Mouse (Mus musculus) intestine, embryonic 15.5 days (tissue): Measurements from ENCODE around the gene Igf2r. TPM values are rescaled to one million over a fixed set of nuclear protein-coding genes. Genes with fewer than 3 reads are reported as not detected.

Source experiments
- ATAC-seq: fragments of 200-750 bp; cut with Nextera tagmentation; 2 replicates; pipeline ENCODE4 v1.8.0; 2017; ENCODE audit warnings: moderate TSS enrichment, moderate library complexity
- H3K27ac ChIP-seq: fragments of 300-500 bp; sonication (generic); 2 replicates; pipeline ENCODE4 v1.5.1; 2015; ENCODE audit warnings: mild to moderate bottlenecking, inconsistent platforms
- H3K27me3 ChIP-seq: fragments of 300-500 bp; sonication (generic); replicated peaks from 2 replicates; pipeline ENCODE4 v1.6.1; 2015; ENCODE audit warnings: inconsistent platforms
- H3K36me3 ChIP-seq: fragments of 300-500 bp; sonication (generic); 2 replicates; pipeline ENCODE4 v1.6.1; 2015; ENCODE audit warnings: inconsistent platforms
- H3K4me1 ChIP-seq: fragments of 300-500 bp; sonication (generic); replicated peaks from 2 replicates; pipeline ENCODE4 v1.6.1; 2015; ENCODE audit warnings: inconsistent platforms
- H3K4me2 ChIP-seq: fragments of 300-500 bp; sonication (generic); replicated peaks from 2 replicates; pipeline ENCODE4 v1.6.1; 2015; ENCODE audit warnings: mild to moderate bottlenecking, inconsistent platforms
- H3K4me3 ChIP-seq: fragments of 300-500 bp; sonication (generic); replicated peaks from 2 replicates; pipeline ENCODE4 v1.5.1; 2015; ENCODE audit warnings: inconsistent platforms
- H3K9ac ChIP-seq: fragments of 300-500 bp; sonication (generic); 2 replicates; pipeline ENCODE4 v1.6.1; 2015; ENCODE audit warnings: inconsistent platforms
- H3K9me3 ChIP-seq: fragments of 300-500 bp; sonication (generic); 2 replicates; pipeline ENCODE4 v1.6.1; 2016; ENCODE audit warnings: inconsistent platforms
- WGBS: fragments of 180-500 bp; shearing (Covaris S2); methylation state at CpG from one replicate; pipeline ENCODE4 v1.1.7; 2015; 5-methylcytosine and 5-hydroxymethylcytosine counted together
- polyA plus RNA-seq: library from polyadenylated mRNA; unstranded; fragments of >200 nt; fragmentation: Nextera tagmentation; extraction: Ambion mirVana; gene quantifications from 2 replicates; pipeline ENCODE4 v1.2.1, GENCODE M21; 2015

Gene Igf2r
- polyA plus RNA-seq, 1 experiment from 2014 or later = 37.5 TPM

DNA sequence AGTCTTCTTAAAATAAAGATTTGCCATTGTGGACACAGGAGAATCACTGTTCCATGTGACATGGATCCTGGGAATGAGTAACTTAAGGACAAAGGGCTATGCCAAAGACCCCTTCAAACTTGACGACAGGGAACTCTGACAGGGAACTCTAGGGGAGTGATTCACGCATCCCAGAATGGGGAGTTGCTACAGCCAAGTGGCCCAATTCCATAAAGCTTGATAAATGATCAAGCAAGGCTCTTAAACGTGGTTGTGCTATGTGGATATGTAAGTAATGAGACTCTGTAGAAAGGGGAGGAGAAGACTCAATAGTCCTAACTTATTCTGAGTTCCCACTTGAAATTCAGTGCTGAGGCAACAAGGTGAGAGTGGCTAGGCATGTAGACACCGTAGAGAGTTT, 134.7 kb downstream of the Igf2r start:
- Histone ChIP-seq H3K4me3 (no peak overlapping the region), H3K4me2 (no peak overlapping the region), H3K9me3 (no peaks in the 10 kb centered on the region), H3K27me3 (no peaks in the 10 kb centered on the region; the same call in 1 of the 2 replicates), H3K9ac (no peak overlapping the region), H3K27ac (no peak overlapping the region), H3K4me1 (no peaks in the 10 kb centered on the region), H3K36me3 (no peaks in the 10 kb centered on the region)
- WGBS = 49% methylated on average over 4 of the region's 4 CpGs
- no peak for ATAC-seq

Other genes with a start within 250 kb of the Igf2r start
- 0.08 TPM in 1 of 2 replicates, not detected in the other for gene Slc22a2, start 185.5 kb downstream of the Igf2r start, polyA plus RNA-seq
- gene Slc22a1, start 93.8 kb downstream of the Igf2r start, polyA plus RNA-seq = 0.40 and 0.51 TPM in 2 replicates
- 0.38 and 0.40 TPM in 2 replicates for gene Mas1, start 98.5 kb upstream of the Igf2r start, polyA plus RNA-seq
- gene Mrgprh, start 106.4 kb upstream of the Igf2r start, polyA plus RNA-seq = not detected in 2 replicates
- 0.62 and 0.90 TPM in 2 replicates for gene Pnldc1, start 140.6 kb upstream of the Igf2r start, polyA plus RNA-seq
- 369 and 437 TPM in 2 replicates for gene Tcp1, start 146.0 kb upstream of the Igf2r start, polyA plus RNA-seq
- gene Mrpl18, start 146.7 kb upstream of the Igf2r start, polyA plus RNA-seq = 173 and 181 TPM in 2 replicates
- gene Acat3, start 170.9 kb upstream of the Igf2r start, polyA plus RNA-seq = 0.88 and 1.6 TPM in 2 replicates
- 230 and 240 TPM in 2 replicates for gene Acat2, start 191.1 kb upstream of the Igf2r start, polyA plus RNA-seq
- gene Wtap, start 224.5 kb upstream of the Igf2r start, polyA plus RNA-seq = 109 and 120 TPM in 2 replicates
- gene Sod2, start 237.2 kb upstream of the Igf2r start, polyA plus RNA-seq = 163 and 167 TPM in 2 replicates